Mouse (Mus musculus): Measurements from ENCODE around the gene Osgep.
"Not testable (repeated sequence)": the region's sequence is repeated elsewhere in the genome, so short reads cannot be mapped to it uniquely, and the experiment has no call there.

Osgep gene

GRCm38 (mm10) chr14:50924281-50925064 is at the start of gene Osgep, which contains the start of gene Apex1:
TSS of gene Osgep (minus strand) at chr14:50924893.
TSS of gene Apex1 (plus strand) at chr14:50924968.
- ChIA-PET CTCF (interaction anchor here in 1 of 4 experiments (1.2 kb wide), 1 partner anchor 20 kb away, joined by 3 read pairs; no protein-coding TSS in a partner anchor), POLR2A (interaction anchor here in 3 of 4 experiments (0.6 to 12.2 kb wide), 29 partner anchors 8 to 959 kb away, joined by 3 to 159 read pairs (median 6); partner anchors contain the start of genes Ccnb1ip1 (in 2 of the 3), Parp2 (in 2 of the 3), Gm49342 (in 1 of the 3) and Pip4p1 (in 1 of the 3))

GRCm38 (mm10) chr14:50973700-50974099 is 49.0 kb upstream of the Osgep start:
- ChIA-PET POLR2A (interaction anchor here (0.6 to 1.4 kb wide), 11 partner anchors 13 to 92 kb away, joined by 3 to 5 read pairs (median 3); partner anchors contain the start of genes Apex1 (in 1 of the 4), Gm49342 (in 1 of the 4), Osgep (in 1 of the 4) and Pip4p1 (in 1 of the 4)), CTCF (interaction anchor here in 1 of 4 experiments (0.6 to 1.2 kb wide), 2 partner anchors 53 to 118 kb away, joined by 3 to 4 read pairs; no protein-coding TSS in a partner anchor)

- CTCF ChIA-PET: interaction anchor here in 1 of 4 experiments (1.2 kb wide), 1 partner anchor 117 kb away, joined by 4 read pairs; no protein-coding TSS in a partner anchor
- POLR2A ChIA-PET: interaction anchor here in 2 of 4 experiments (0.6 to 1.4 kb wide), 6 partner anchors 14 to 42 kb away, joined by 3 to 5 read pairs (median 3); partner anchors contain the start of genes Gm49342 (in 1 of the 2), Pip4p1 (in 1 of the 2) and Pnp (in 1 of the 2)
Measured at GRCm38 (mm10) chr14:50973054-50973453, 48.4 kb upstream of the Osgep start.

GRCm38 (mm10) chr14:50970822-50971221 is 46.1 kb upstream of the Osgep start:
- ChIA-PET POLR2A (interaction anchor here in 2 of 4 experiments (0.6 to 4.7 kb wide), 5 partner anchors 9 to 50 kb away, joined by 3 to 20 read pairs (median 9); partner anchors contain the start of genes Pip4p1 (in 2 of the 2) and Pnp (in 2 of the 2)), CTCF (no interaction called here)

- ChIA-PET CTCF (no interaction called here), POLR2A (interaction anchor here in 2 of 4 experiments (0.6 to 4.7 kb wide), 14 partner anchors 8 to 52 kb away, joined by 3 to 20 read pairs (median 4); partner anchors contain the start of genes Pip4p1 (in 2 of the 2), Pnp (in 2 of the 2), Gm49342 (in 1 of the 2) and Osgep (in 1 of the 2))
Measured at GRCm38 (mm10) chr14:50969558-50970544, 45.2 kb upstream of the Osgep start.

- ChIA-PET CTCF (interaction anchor here in 2 of 4 experiments (0.6 to 1.0 kb wide), 3 partner anchors 12 to 56 kb away, joined by 3 to 4 read pairs (median 4); no protein-coding TSS in a partner anchor), POLR2A (interaction anchor here in 2 of 4 experiments (0.6 to 4.7 kb wide), 14 partner anchors 9 to 1131 kb away, joined by 3 to 20 read pairs (median 4); partner anchors contain the start of genes Pip4p1 (in 2 of the 2), Pnp (in 2 of the 2), Ccnb1ip1 (in 1 of the 2) and Gm49342 (in 1 of the 2))
Measured at GRCm38 (mm10) chr14:50969041-50969440, 44.3 kb upstream of the Osgep start.

- POLR2A ChIA-PET: interaction anchor here in 2 of 4 experiments (0.6 to 4.7 kb wide), 9 partner anchors 12 to 1131 kb away, joined by 3 to 20 read pairs (median 4); partner anchors contain the start of genes Pip4p1 (in 2 of the 2), Pnp (in 2 of the 2), Ccnb1ip1 (in 1 of the 2) and Osgep (in 1 of the 2)
- CTCF ChIA-PET: interaction anchor here in 2 of 4 experiments (0.6 to 1.0 kb wide), 3 partner anchors 12 to 57 kb away, joined by 3 to 4 read pairs (median 4); no protein-coding TSS in a partner anchor
Measured at GRCm38 (mm10) chr14:50968216-50968980, 43.7 kb upstream of the Osgep start.

- POLR2A ChIA-PET: interaction anchor here in 2 of 4 experiments (1.0 to 2.0 kb wide), 2 partner anchors 9 to 20 kb away, joined by 4 to 6 read pairs; no protein-coding TSS in a partner anchor
Measured at GRCm38 (mm10) chr14:50958289-50958995, 33.7 kb upstream of the Osgep start.

GRCm38 (mm10) chr14:50957146-50957545 is 32.5 kb upstream of the Osgep start:
- ChIA-PET POLR2A (interaction anchor here in 3 of 4 experiments (1.0 to 3.7 kb wide), 7 partner anchors 11 to 134 kb away, joined by 3 to 60 read pairs (median 6); partner anchors contain the start of genes Gm49342 (in 2 of the 3), Ang (in 1 of the 3), Pip4p1 (in 1 of the 3) and Pnp (in 1 of the 3)), CTCF (interaction anchor here in 1 of 4 experiments (1.2 kb wide), 1 partner anchor 12 kb away, joined by 14 read pairs; no protein-coding TSS in a partner anchor)

More at GRCm38 (mm10) chr14:50958289-50958995, 33.7 kb upstream of the Osgep start:
- CTCF ChIA-PET: not testable (repeated sequence)

GRCm38 (mm10) chr14:50956724-50957123 is 32.0 kb upstream of the Osgep start:
- POLR2A ChIA-PET: interaction anchor here in 3 of 4 experiments (1.0 to 3.7 kb wide), 7 partner anchors 11 to 134 kb away, joined by 3 to 60 read pairs (median 6); partner anchors contain the start of genes Gm49342 (in 2 of the 3), Ang (in 1 of the 3), Pip4p1 (in 1 of the 3) and Pnp (in 1 of the 3)
- CTCF ChIA-PET: interaction anchor here in 1 of 4 experiments (1.2 kb wide), 1 partner anchor 12 kb away, joined by 14 read pairs; no protein-coding TSS in a partner anchor

- ChIA-PET CTCF (interaction anchor here in 2 of 4 experiments (0.6 to 1.2 kb wide), 2 partner anchors 11 to 68 kb away, joined by 4 to 14 read pairs; no protein-coding TSS in a partner anchor), POLR2A (interaction anchor here in 3 of 4 experiments (0.6 to 3.7 kb wide), 10 partner anchors 11 to 135 kb away, joined by 3 to 60 read pairs (median 6); partner anchors contain the start of genes Gm49342 (in 2 of the 3), Ang (in 1 of the 3), Pip4p1 (in 1 of the 3) and Pnp (in 1 of the 3))
Measured at GRCm38 (mm10) chr14:50955942-50956508, 31.3 kb upstream of the Osgep start, which contains the start of gene Pnp2. TSS of gene Pnp2 (plus strand) at chr14:50955992.

- ChIA-PET POLR2A (interaction anchor here in 1 of 4 experiments (0.6 to 3.7 kb wide), 6 partner anchors 10 to 98 kb away, joined by 3 to 18 read pairs (median 5); partner anchors contain the start of genes Gm49342, Pip4p1 and Pnp), CTCF (interaction anchor here in 1 of 4 experiments (0.6 kb wide), 1 partner anchor 67 kb away, joined by 4 read pairs; no protein-coding TSS in a partner anchor)
Measured at GRCm38 (mm10) chr14:50955487-50955886, 30.8 kb upstream of the Osgep start.

- CTCF ChIA-PET: interaction anchor here in 1 of 4 experiments (0.8 kb wide), 1 partner anchor 11 kb away, joined by 14 read pairs; no protein-coding TSS in a partner anchor
- POLR2A ChIA-PET: interaction anchor here in 3 of 4 experiments (0.6 to 2.4 kb wide), 15 partner anchors 9 to 126 kb away, joined by 3 to 60 read pairs (median 5); partner anchors contain the start of genes Pip4p1 (in 2 of the 3), Pnp (in 2 of the 3), Apex1 (in 1 of the 3) and Osgep (in 1 of the 3)
Measured at GRCm38 (mm10) chr14:50945526-50945925, 20.8 kb upstream of the Osgep start.

- ChIA-PET POLR2A (interaction anchor here in 3 of 4 experiments (0.6 to 2.4 kb wide), 19 partner anchors 9 to 140 kb away, joined by 3 to 60 read pairs (median 4); partner anchors contain the start of genes Pip4p1 (in 2 of the 3), Pnp (in 2 of the 3), Apex1 (in 1 of the 3) and Osgep (in 1 of the 3)), CTCF (interaction anchor here in 2 of 4 experiments (0.7 to 0.8 kb wide), 2 partner anchors 12 to 124 kb away, joined by 3 to 14 read pairs; no protein-coding TSS in a partner anchor)
Measured at GRCm38 (mm10) chr14:50945081-50945480, 20.4 kb upstream of the Osgep start.

Data from embryonic stem cell, embryonic (primary cell).